Mouse (Mus musculus): ENCODE results near the gene 1520401A03Rik. TPM values are rescaled to one million over a fixed set of nuclear protein-coding genes. Genes with fewer than 3 reads are reported as not detected.
A peak's percentile ranks its signal among the peaks of the same experiment; 100 is the strongest.

Gene 1520401A03Rik
- total and polyA plus RNA-seq, 2 experiments from 2014 or later = not detected

- H3K4me3 ChIP-seq (ENCODE audit: low read depth, low read length) = peak overlapping the region; percentile 60
- WGBS = under 1% methylated on average over 80 of the region's 101 CpGs
- H3K9me3 ChIP-seq (replicated peaks; ENCODE audit: control insufficient read depth, low read length) = no peaks in the 10 kb centered on the region
- peak; percentile 21 for DNase-seq (ENCODE audit: low spot score)
- H3K27me3 ChIP-seq (ENCODE audit: control insufficient read depth, insufficient read depth, low read length) = peaks cover 29% of the 10 kb centered on the region
- peak; percentile 37 for ATAC-seq (ENCODE audit: insufficient read depth, low read depth)
- H3K4me2 ChIP-seq (ENCODE audit: low read depth, low read length) = peak overlapping the region; percentile 96
- H3K9ac ChIP-seq (replicated peaks; ENCODE audit: low read depth, low read length) = peak overlapping the region; percentile 49
- H3K36me3 ChIP-seq (replicated peaks; ENCODE audit: control insufficient read depth, insufficient read depth, low read length) = no peaks in the 10 kb centered on the region
- no peaks in the 10 kb centered on the region for H3K4me1 ChIP-seq (ENCODE audit: control insufficient read depth, insufficient read depth)
- H3K27ac ChIP-seq (ENCODE audit: low read depth) = no peak overlapping the region
- TF ChIP-seq EP300 (IDR thresholded peaks at IDR 0.05; ENCODE audit: low read depth) (no peak), CTCF (IDR thresholded peaks at IDR 0.05; ENCODE audit: low read depth) (no peak)
These were observed 23.2 kb downstream of the 1520401A03Rik start for GRCm38 (mm10) chr17:23699131-23700077.

DNA sequence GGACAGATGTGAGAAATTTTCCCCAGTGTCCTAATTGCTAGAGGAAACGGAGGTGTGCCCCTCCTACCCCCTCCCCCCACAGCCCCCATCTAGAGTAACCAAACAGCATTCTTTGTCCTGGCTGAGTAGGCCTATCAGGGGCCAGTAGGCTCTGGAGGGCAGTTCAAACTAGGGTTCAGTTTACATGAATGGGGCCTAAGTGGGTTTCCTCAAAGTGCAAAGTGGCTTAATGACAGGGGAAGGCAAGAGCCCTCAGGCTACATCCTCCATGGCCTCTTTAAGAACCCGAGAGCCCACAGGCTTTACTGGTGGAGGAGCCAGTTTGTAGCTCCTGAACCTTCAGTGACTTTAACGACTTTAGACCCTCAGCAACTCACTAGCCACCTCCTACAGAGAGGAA is 26.8 kb downstream of the 1520401A03Rik start:
- Histone ChIP-seq H3K9ac (replicated peaks; ENCODE audit: low read depth, low read length) (no peak overlapping the region), H3K27ac (ENCODE audit: low read depth) (no peak overlapping the region), H3K4me3 (ENCODE audit: low read depth, low read length) (no peak overlapping the region), H3K9me3 (replicated peaks; ENCODE audit: control insufficient read depth, low read length) (no peaks in the 10 kb centered on the region), H3K27me3 (ENCODE audit: control insufficient read depth, insufficient read depth, low read length) (peaks cover 14% of the 10 kb centered on the region), H3K4me2 (ENCODE audit: low read depth, low read length) (no peak overlapping the region), H3K4me1 (ENCODE audit: control insufficient read depth, insufficient read depth) (no peaks in the 10 kb centered on the region), H3K36me3 (replicated peaks; ENCODE audit: control insufficient read depth, insufficient read depth, low read length) (no peaks in the 10 kb centered on the region)
- WGBS = 40% methylated on average over 3 of the region's 3 CpGs
- no peak for DNase-seq (ENCODE audit: low spot score)
- no peak for TF ChIP-seq CTCF (IDR thresholded peaks at IDR 0.05; ENCODE audit: low read depth)
- no peak for TF ChIP-seq EP300 (IDR thresholded peaks at IDR 0.05; ENCODE audit: low read depth)
- no peak for ATAC-seq (ENCODE audit: insufficient read depth, low read depth)

GRCm38 (mm10) chr17:23694491-23694890 is 28.1 kb downstream of the 1520401A03Rik start:
- no peak for ATAC-seq (ENCODE audit: insufficient read depth, low read depth)
- no peak overlapping the region for H3K4me3 ChIP-seq (ENCODE audit: low read depth, low read length)
- no peaks in the 10 kb centered on the region for H3K9me3 ChIP-seq (replicated peaks; ENCODE audit: control insufficient read depth, low read length)
- no peaks in the 10 kb centered on the region for H3K4me1 ChIP-seq (ENCODE audit: control insufficient read depth, insufficient read depth)
- peaks cover 12% of the 10 kb centered on the region for H3K27me3 ChIP-seq (ENCODE audit: control insufficient read depth, insufficient read depth, low read length)
- no peak for DNase-seq (ENCODE audit: low spot score)
- no peak overlapping the region for H3K4me2 ChIP-seq (ENCODE audit: low read depth, low read length)
- H3K36me3 ChIP-seq (replicated peaks; ENCODE audit: control insufficient read depth, insufficient read depth, low read length) = no peaks in the 10 kb centered on the region
- no peak for TF ChIP-seq CTCF (IDR thresholded peaks at IDR 0.05; ENCODE audit: low read depth)
- TF ChIP-seq EP300 (IDR thresholded peaks at IDR 0.05; ENCODE audit: low read depth) = no peak
- WGBS = 58% methylated on average over 1 of the region's 1 CpGs
- H3K27ac ChIP-seq (ENCODE audit: low read depth) = no peak overlapping the region
- H3K9ac ChIP-seq (replicated peaks; ENCODE audit: low read depth, low read length) = no peak overlapping the region

DNA sequence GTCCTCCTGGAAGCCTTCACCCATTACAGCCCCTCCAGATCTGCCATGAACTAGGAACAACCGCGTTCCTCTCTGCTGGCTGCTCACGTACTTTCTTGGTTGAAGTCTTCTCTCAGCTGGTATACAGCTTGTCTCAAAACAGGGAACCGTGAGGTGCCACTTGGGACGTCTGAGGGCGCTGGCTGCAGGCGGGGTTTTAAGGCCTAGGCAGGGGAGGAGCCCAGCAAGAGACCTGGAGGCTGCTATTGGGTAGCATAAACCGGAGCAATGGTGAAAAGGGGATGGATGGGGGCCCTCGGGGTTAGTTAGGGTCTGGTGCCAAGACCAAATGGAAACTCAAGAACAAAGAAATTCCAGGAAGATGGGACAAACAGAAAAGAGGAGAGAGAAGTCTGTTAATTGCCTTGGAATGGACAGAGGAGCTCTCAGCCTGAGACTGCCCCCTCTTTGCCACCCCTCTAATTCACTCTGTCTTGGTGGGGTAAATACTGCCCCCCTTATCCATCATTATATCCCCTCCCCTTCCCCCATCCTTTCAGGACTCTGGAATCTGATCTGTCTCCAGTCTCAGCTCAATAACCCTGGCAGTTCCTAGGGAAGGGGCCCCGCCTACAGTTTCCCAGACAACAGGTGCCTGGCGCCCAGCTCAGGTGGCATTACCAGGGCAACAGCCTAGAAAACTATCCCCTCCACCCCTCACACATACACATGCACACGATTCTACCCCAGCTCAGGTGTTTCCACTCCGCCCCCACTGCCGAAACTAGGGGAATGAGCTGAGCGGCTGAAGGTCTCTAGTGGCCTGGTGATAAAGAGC is 38.5 kb downstream of the 1520401A03Rik start, which contains the start of gene Cldn9:
Cldn9 (minus strand) TSS at position 171 of the 817 bp plus-strand sequence.
- Histone ChIP-seq H3K9ac (replicated peaks; ENCODE audit: low read depth, low read length) (no peak within 1 kb of the TSS), H3K4me1 (ENCODE audit: control insufficient read depth, insufficient read depth) (0 out of 2 replicates have a peak, but pooled peaks cover 3% of the 10 kb centered on the region), H3K9me3 (replicated peaks; ENCODE audit: control insufficient read depth, low read length) (no peaks in the 10 kb centered on the region), H3K27me3 (ENCODE audit: control insufficient read depth, insufficient read depth, low read length) (peaks cover 57% of the 10 kb centered on the region), H3K27ac (ENCODE audit: low read depth) (no peak within 1 kb of the TSS), H3K36me3 (replicated peaks; ENCODE audit: control insufficient read depth, insufficient read depth, low read length) (no peaks in the 10 kb centered on the region), H3K4me2 (ENCODE audit: low read depth, low read length) (no peak within 1 kb of the TSS), H3K4me3 (ENCODE audit: low read depth, low read length) (no peak within 1 kb of the TSS)
- TF ChIP-seq CTCF (IDR thresholded peaks at IDR 0.05; ENCODE audit: low read depth) (no peak), EP300 (IDR thresholded peaks at IDR 0.05; ENCODE audit: low read depth) (no peak)
- WGBS = 34% methylated on average over 15 of the region's 15 CpGs
- ATAC-seq (ENCODE audit: insufficient read depth, low read depth) (no peak), DNase-seq (ENCODE audit: low spot score) (no peak)

DNA sequence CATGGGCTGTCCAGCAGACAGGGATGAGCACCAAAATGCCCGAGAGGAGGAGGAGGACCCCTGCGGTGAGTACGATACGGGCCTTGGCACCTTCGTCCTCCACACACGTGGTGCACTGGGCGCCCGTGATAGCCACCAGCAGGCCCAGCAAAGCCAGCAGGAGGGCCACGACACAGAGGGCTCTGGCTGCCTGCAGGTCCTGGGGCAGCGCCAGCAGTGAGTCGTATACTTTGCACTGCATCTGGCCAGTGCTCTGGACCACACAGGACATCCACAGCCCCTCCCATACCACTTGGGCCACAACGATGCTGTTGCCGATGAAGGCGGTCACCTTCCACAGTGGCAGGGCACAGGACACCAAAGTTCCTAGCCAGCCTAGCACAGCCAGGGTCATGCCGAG is 39.4 kb downstream of the 1520401A03Rik start:
- TF ChIP-seq EP300 (IDR thresholded peaks at IDR 0.05; ENCODE audit: low read depth) (no peak), CTCF (IDR thresholded peaks at IDR 0.05; ENCODE audit: low read depth) (no peak)
- H3K27me3 ChIP-seq (ENCODE audit: control insufficient read depth, insufficient read depth, low read length) = peaks cover 65% of the 10 kb centered on the region
- ATAC-seq (ENCODE audit: insufficient read depth, low read depth) (no peak), DNase-seq (ENCODE audit: low spot score) (no peak)
- no peak overlapping the region for H3K9ac ChIP-seq (replicated peaks; ENCODE audit: low read depth, low read length)
- no peak overlapping the region for H3K4me3 ChIP-seq (ENCODE audit: low read depth, low read length)
- H3K9me3 ChIP-seq (replicated peaks; ENCODE audit: control insufficient read depth, low read length) = no peaks in the 10 kb centered on the region
- H3K27ac ChIP-seq (ENCODE audit: low read depth) = no peak overlapping the region
- WGBS = 21% methylated on average over 15 of the region's 15 CpGs
- no peak overlapping the region for H3K4me2 ChIP-seq (ENCODE audit: low read depth, low read length)
- H3K4me1 ChIP-seq (ENCODE audit: control insufficient read depth, insufficient read depth) = 0 out of 2 replicates have a peak, but pooled peaks cover 3% of the 10 kb centered on the region
- H3K36me3 ChIP-seq (replicated peaks; ENCODE audit: control insufficient read depth, insufficient read depth, low read length) = no peaks in the 10 kb centered on the region
